Mouse (Mus musculus): ENCODE measurements around the gene Plxnb3. TPM values are rescaled to one million over a fixed set of nuclear protein-coding genes. Genes with fewer than 3 reads are reported as not detected.

Gene Plxnb3
- total and polyA plus RNA-seq, 2 experiments from 2014 or later = 0.31 to 0.67 TPM

DNA sequence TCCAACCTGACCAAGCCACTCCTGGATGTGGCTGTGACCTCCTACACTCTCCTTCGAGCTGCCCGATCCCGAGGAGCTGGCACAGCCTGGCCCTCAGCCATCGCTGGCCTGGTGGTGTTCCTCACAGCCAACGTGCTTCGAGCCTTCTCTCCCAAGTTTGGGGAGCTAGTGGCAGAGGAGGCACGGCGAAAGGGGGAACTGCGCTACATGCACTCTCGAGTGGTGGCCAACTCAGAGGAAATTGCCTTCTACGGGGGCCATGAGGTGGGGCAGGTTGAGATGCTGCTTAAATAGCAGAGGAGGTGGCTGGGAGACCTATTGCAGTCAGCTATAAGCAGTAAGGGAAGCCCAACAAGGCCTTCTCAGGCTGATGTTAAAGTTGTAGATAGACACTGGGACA lies 39.2 kb upstream of the Plxnb3 start:
- peak overlapping the region; percentile 71 for H3K4me2 ChIP-seq (ENCODE audit: low read depth, low read length)
- no peaks in the 10 kb centered on the region for H3K27me3 ChIP-seq (ENCODE audit: control insufficient read depth, insufficient read depth, low read length)
- H3K9ac ChIP-seq (replicated peaks; ENCODE audit: low read depth, low read length) = no peak overlapping the region; the same call in 1 of the 2 replicates
- WGBS = 59% methylated on average over 11 of the region's 11 CpGs
- H3K27ac ChIP-seq (ENCODE audit: low read depth) = 0 out of 2 replicates have a peak overlapping the region, but pooled peaks have one; percentile 86
- no peaks in the 10 kb centered on the region for H3K9me3 ChIP-seq (replicated peaks; ENCODE audit: control insufficient read depth, low read length)
- DNase-seq (ENCODE audit: low spot score) (no peak), ATAC-seq (ENCODE audit: insufficient read depth, low read depth) (no peak)
- H3K4me3 ChIP-seq (ENCODE audit: low read depth, low read length) = peak overlapping the region; percentile 64
- H3K4me1 ChIP-seq (ENCODE audit: control insufficient read depth, insufficient read depth) = peaks cover 11% of the 10 kb centered on the region; the same call in 1 of the 2 replicates
- H3K36me3 ChIP-seq (replicated peaks; ENCODE audit: control insufficient read depth, insufficient read depth, low read length) = no peaks in the 10 kb centered on the region
- TF ChIP-seq EP300 (IDR thresholded peaks at IDR 0.05; ENCODE audit: low read depth) (no peak), CTCF (IDR thresholded peaks at IDR 0.05; ENCODE audit: low read depth) (no peak)

DNA sequence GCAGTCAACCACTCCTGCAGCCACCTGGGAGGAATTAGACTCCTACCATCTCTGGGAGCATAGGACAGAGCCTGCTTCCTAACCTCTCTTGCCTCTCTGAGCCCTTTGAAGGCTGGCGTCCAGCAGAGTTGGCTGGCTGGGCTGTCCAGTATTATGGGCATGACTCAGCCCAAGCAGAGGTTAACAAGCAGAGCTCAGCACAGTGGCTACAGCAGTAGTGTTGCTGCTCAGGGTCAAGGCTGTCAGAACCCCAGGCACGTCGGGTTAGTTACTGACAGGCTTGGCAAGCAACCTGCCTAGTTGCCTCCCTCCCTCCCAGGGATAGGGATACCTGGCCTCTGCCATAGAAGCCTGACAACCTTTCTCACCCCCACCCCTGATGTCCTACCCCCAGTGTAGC lies 38.6 kb upstream of the Plxnb3 start:
- 0 out of 2 replicates have a peak overlapping the region, but pooled peaks have one; percentile 64 for H3K4me3 ChIP-seq (ENCODE audit: low read depth, low read length)
- no peaks in the 10 kb centered on the region for H3K27me3 ChIP-seq (ENCODE audit: control insufficient read depth, insufficient read depth, low read length)
- ATAC-seq (ENCODE audit: insufficient read depth, low read depth) = no peak
- H3K27ac ChIP-seq (ENCODE audit: low read depth) = peak overlapping the region; percentile 62
- H3K36me3 ChIP-seq (replicated peaks; ENCODE audit: control insufficient read depth, insufficient read depth, low read length) = no peaks in the 10 kb centered on the region
- peak overlapping the region; percentile 71 for H3K4me2 ChIP-seq (ENCODE audit: low read depth, low read length)
- TF ChIP-seq CTCF (IDR thresholded peaks at IDR 0.05; ENCODE audit: low read depth) (no peak), EP300 (IDR thresholded peaks at IDR 0.05; ENCODE audit: low read depth) (no peak)
- no peak for DNase-seq (ENCODE audit: low spot score)
- WGBS = 23% methylated on average over 3 of the region's 3 CpGs
- peaks cover 11% of the 10 kb centered on the region; the same call in 1 of the 2 replicates for H3K4me1 ChIP-seq (ENCODE audit: control insufficient read depth, insufficient read depth)
- H3K9me3 ChIP-seq (replicated peaks; ENCODE audit: control insufficient read depth, low read length) = no peaks in the 10 kb centered on the region
- no peak overlapping the region for H3K9ac ChIP-seq (replicated peaks; ENCODE audit: low read depth, low read length)

DNA sequence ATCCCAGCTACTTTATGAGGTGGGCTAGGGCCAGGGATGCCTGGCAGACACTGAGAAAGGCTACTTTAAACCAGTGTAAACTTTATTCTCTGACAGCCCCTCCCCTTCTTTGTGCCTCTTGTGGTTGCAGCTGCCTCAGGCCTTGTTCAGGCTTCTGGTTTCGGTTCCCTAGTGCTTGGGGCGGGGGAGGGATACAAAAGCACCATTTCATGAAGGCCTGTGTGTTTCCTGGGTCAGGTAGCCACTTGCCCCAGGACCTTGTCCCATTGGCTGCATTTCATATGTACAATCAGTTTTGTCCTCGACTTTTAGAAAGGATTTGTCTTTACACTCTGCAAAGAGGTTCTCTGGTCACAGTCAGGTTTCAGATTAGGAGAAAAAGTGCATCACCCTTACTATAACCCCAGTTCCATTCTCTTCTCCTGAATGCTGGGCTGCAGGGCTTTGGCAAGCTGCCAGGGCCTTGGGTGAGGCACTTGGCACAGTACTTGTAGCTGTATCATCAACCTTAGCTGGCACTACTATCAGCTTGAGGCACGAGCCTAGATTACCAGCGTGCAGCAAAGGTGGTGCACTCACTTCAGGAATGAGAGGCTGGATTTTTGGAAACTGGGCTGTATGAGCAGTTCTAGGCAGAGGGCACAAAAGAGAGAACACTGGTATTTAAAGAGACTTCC lies 38.1 kb upstream of the Plxnb3 start:
- TF ChIP-seq EP300 (IDR thresholded peaks at IDR 0.05; ENCODE audit: low read depth) (0 out of 2 replicates have a peak, but pooled peaks have one; percentile 52), CTCF (IDR thresholded peaks at IDR 0.05; ENCODE audit: low read depth) (no peak)
- 0 out of 2 replicates have a peak overlapping the region, but pooled peaks have one; percentile 4 for H3K4me3 ChIP-seq (ENCODE audit: low read depth, low read length)

DNA sequence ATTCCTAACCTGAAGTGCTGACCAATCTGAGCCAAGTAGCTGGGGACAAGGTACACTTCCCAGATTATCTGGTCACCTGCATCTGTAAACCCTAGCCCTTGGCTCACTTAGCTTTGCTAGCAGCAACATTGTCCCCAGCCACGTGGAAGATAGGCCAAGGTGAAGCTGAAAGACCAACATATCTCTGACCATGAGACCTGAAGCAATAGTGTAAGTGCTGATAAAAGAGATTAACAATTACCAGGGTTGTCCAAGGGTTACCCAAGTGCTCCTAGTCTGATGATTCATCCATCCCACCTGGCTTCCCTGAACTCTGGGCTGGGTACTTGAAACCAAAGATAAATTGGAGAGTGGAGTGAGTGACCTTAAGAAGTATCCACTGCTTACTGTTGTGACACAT lies 26.0 kb upstream of the Plxnb3 start:
- Histone ChIP-seq H3K27ac (ENCODE audit: low read depth) (no peak overlapping the region), H3K9ac (replicated peaks; ENCODE audit: low read depth, low read length) (no peak overlapping the region), H3K4me2 (ENCODE audit: low read depth, low read length) (no peak overlapping the region), H3K4me1 (ENCODE audit: control insufficient read depth, insufficient read depth) (no peaks in the 10 kb centered on the region), H3K4me3 (ENCODE audit: low read depth, low read length) (no peak overlapping the region), H3K9me3 (replicated peaks; ENCODE audit: control insufficient read depth, low read length) (no peaks in the 10 kb centered on the region), H3K27me3 (ENCODE audit: control insufficient read depth, insufficient read depth, low read length) (no peaks in the 10 kb centered on the region), H3K36me3 (replicated peaks; ENCODE audit: control insufficient read depth, insufficient read depth, low read length) (peaks cover 7% of the 10 kb centered on the region)
- DNase-seq (ENCODE audit: low spot score) (no peak), ATAC-seq (ENCODE audit: insufficient read depth, low read depth) (no peak)
- TF ChIP-seq CTCF (IDR thresholded peaks at IDR 0.05; ENCODE audit: low read depth) (no peak), EP300 (IDR thresholded peaks at IDR 0.05; ENCODE audit: low read depth) (no peak)
- 33% methylated on average over 1 of the region's 1 CpGs for WGBS

More for the DNA sequence above, 38.1 kb upstream of the Plxnb3 start:
- Histone ChIP-seq H3K9ac (replicated peaks; ENCODE audit: low read depth, low read length) (no peak overlapping the region), H3K4me1 (ENCODE audit: control insufficient read depth, insufficient read depth) (peaks cover 11% of the 10 kb centered on the region; the same call in 1 of the 2 replicates), H3K4me2 (ENCODE audit: low read depth, low read length) (peak overlapping the region; percentile 71), H3K27me3 (ENCODE audit: control insufficient read depth, insufficient read depth, low read length) (no peaks in the 10 kb centered on the region), H3K36me3 (replicated peaks; ENCODE audit: control insufficient read depth, insufficient read depth, low read length) (no peaks in the 10 kb centered on the region), H3K9me3 (replicated peaks; ENCODE audit: control insufficient read depth, low read length) (no peaks in the 10 kb centered on the region), H3K27ac (ENCODE audit: low read depth) (peak overlapping the region; percentile 62)
- DNase-seq (ENCODE audit: low spot score) (no peak), ATAC-seq (ENCODE audit: insufficient read depth, low read depth) (no peak)
- WGBS = 25% methylated on average over 5 of the region's 5 CpGs

DNA sequence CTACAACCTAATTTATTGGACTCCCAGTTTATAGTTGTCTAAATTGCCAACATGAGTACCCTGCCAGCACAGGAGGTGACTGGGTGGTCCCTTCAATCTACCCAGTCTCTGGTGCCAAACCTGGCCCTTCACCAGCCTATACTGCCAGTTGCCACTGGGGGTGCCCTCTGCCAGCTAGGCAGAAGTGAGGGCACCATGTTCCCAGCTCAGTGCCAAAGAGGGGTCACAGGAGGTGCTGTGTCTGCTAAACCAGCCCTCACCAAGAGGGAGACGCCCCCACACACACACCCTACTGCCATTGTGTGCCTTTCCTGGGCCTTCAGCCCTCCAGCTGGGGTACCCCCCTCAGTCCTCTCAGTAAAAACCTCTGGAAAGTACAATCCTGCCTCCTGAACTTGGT lies 18.7 kb upstream of the Plxnb3 start:
- no peak overlapping the region for H3K9ac ChIP-seq (replicated peaks; ENCODE audit: low read depth, low read length)
- TF ChIP-seq CTCF (IDR thresholded peaks at IDR 0.05; ENCODE audit: low read depth) (no peak; the same call in 1 of the 2 replicates), EP300 (IDR thresholded peaks at IDR 0.05; ENCODE audit: low read depth) (no peak)
- no peak overlapping the region for H3K4me2 ChIP-seq (ENCODE audit: low read depth, low read length)
- 50% methylated on average over 1 of the region's 1 CpGs for WGBS
- no peaks in the 10 kb centered on the region; the same call in none of the 2 replicates for H3K36me3 ChIP-seq (replicated peaks; ENCODE audit: control insufficient read depth, insufficient read depth, low read length)
- H3K4me3 ChIP-seq (ENCODE audit: low read depth, low read length) = no peak overlapping the region
- no peaks in the 10 kb centered on the region for H3K9me3 ChIP-seq (replicated peaks; ENCODE audit: control insufficient read depth, low read length)
- ATAC-seq (ENCODE audit: insufficient read depth, low read depth) = no peak
- H3K4me1 ChIP-seq (ENCODE audit: control insufficient read depth, insufficient read depth) = no peaks in the 10 kb centered on the region
- H3K27ac ChIP-seq (ENCODE audit: low read depth) = no peak overlapping the region
- DNase-seq (ENCODE audit: low spot score) = no peak
- no peaks in the 10 kb centered on the region for H3K27me3 ChIP-seq (ENCODE audit: control insufficient read depth, insufficient read depth, low read length)

Data from heart, postnatal 0 days (tissue).